Mouse (Mus musculus): ENCODE results near the gene Spty2d1. TPM values are rescaled to one million over a fixed set of nuclear protein-coding genes. Genes with fewer than 3 reads are reported as not detected.

Gene Spty2d1
- total RNA-seq (2014; rRNA removed) (8.8 and 10.7 TPM in 2 replicates), polyA plus RNA-seq (2015; fragmentation: Nextera tagmentation; extraction: Ambion mirVana) (3.8 and 4.7 TPM in 2 replicates)

DNA sequence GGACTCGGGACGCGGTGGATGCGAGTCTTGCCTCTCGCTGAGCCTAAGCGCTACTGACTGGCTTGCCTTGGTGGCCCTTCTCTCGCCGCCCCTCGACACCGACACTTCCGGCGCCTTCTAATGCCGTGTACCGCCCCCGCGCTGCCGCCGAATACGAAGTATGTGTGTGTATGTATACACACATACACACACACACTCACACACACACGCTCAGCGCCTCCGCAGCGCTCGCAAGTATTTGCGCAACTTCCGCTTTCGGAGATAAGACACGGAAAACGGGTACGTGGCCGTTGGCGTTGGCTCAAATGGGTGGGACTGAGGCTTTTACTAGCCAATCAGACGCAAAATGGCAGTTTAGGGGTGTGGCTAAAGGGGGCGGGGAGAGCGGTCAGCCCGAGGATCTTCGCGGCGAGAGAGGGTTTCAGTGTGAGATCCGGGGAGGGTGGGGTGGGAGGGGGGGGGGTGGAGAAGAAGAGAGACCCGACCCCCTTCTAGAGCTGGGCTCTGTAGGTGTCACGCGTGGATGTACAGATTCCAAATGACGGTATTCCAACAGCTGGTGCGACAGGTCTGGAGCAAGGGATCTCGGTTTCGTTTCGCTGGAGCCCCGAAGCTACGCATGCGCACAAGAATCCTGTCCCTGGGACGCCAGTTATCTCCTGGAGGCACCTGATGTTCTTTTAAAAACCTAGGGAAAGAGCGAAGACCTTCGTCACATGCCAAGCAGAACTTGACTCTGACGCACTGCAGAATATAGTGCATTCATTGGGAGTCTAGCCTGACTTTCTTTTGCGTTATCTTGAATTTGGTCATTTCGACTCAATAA is at the start of gene Spty2d1:
Gene Spty2d1, minus strand, starts transcription at position 244 of the 826 bp plus-strand sequence.
- peak; percentile 100 for DNase-seq (ENCODE audit: low spot score)
- no peaks in the 10 kb centered on the region for H3K9me3 ChIP-seq (ENCODE audit: low read length)
- peak; percentile 97 for ATAC-seq (ENCODE audit: low FRiP score)
- peak within 1 kb of the TSS; percentile 69 for H3K4me3 ChIP-seq (ENCODE audit: low read depth, low read length)
- no peak for TF ChIP-seq CTCF (IDR thresholded peaks at IDR 0.05)
- WGBS, result 1% methylated on average over 57 of the region's 57 CpGs
- H3K27ac ChIP-seq (ENCODE audit: low read depth, low read length), result peak within 1 kb of the TSS; percentile 84
- H3K27me3 ChIP-seq (ENCODE audit: insufficient read depth, low read length), result no peaks in the 10 kb centered on the region
- H3K36me3 ChIP-seq (ENCODE audit: insufficient read depth, low read length), result no peaks in the 10 kb centered on the region
- H3K4me1 ChIP-seq (ENCODE audit: insufficient read depth, low read length), result peaks cover 6% of the 10 kb centered on the region
- peak within 1 kb of the TSS; percentile 68 for H3K9ac ChIP-seq (replicated peaks; ENCODE audit: low read length, poor library complexity, severe bottlenecking)
- peak within 1 kb of the TSS; percentile 73 for H3K4me2 ChIP-seq (ENCODE audit: low read depth, low read length, poor library complexity, severe bottlenecking)

DNA sequence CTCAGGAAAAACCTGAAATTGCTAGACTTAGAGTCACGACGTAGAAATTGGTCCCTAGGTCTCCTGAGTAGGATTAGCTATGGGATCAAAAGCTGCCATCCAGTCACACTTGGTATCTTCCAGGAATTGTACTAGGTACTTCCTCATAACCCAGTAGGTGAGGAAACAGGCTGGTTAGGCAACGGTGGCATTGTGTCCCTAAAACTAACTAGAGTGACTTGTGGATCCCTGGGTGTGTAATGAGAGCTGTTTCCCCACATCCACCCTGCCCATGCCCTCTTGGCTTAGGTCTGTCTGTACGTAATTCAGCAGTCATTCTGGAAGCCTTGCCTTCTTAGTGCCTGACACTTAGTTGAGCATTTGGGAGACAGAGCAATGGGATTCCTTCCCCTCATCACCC is 48.1 kb upstream of the Spty2d1 start:
- 91% methylated on average over 4 of the region's 4 CpGs for WGBS
- H3K36me3 ChIP-seq (ENCODE audit: insufficient read depth, low read length), result peaks cover 7% of the 10 kb centered on the region; the same call in 1 of the 2 replicates
- H3K27ac ChIP-seq (ENCODE audit: low read depth, low read length), result no peak overlapping the region
- no peak for TF ChIP-seq CTCF (IDR thresholded peaks at IDR 0.05)
- H3K9ac ChIP-seq (replicated peaks; ENCODE audit: low read length, poor library complexity, severe bottlenecking), result no peak overlapping the region
- H3K27me3 ChIP-seq (ENCODE audit: insufficient read depth, low read length), result no peaks in the 10 kb centered on the region
- H3K4me3 ChIP-seq (ENCODE audit: low read depth, low read length), result no peak overlapping the region
- H3K4me2 ChIP-seq (ENCODE audit: low read depth, low read length, poor library complexity, severe bottlenecking), result no peak overlapping the region
- ATAC-seq (ENCODE audit: low FRiP score), result no peak
- H3K4me1 ChIP-seq (ENCODE audit: insufficient read depth, low read length), result peaks cover 6% of the 10 kb centered on the region; the same call in 1 of the 2 replicates
- DNase-seq (ENCODE audit: low spot score), result no peak
- no peaks in the 10 kb centered on the region for H3K9me3 ChIP-seq (ENCODE audit: low read length)

DNA sequence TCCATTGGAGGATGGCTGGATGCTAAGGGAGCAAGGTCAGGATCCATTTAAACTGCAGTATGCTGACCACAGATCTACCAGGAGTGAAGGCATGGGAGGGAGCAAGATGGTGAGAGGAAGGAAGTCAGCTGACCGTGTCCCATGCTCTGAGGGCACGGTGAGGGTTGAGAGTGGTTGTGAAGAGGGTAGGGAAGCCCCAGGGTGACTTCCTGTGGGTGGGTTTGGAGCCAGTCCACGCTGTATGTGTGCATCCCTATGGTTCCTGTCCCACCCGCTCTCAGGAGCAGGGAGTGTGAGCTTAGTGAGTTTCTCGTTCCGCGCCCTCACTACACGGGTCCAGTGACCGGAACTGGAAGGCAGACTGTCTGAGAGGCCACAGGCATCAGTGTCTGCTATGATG is 47.5 kb upstream of the Spty2d1 start:
- 92% methylated on average over 9 of the region's 9 CpGs for WGBS
- ATAC-seq (ENCODE audit: low FRiP score) (no peak), DNase-seq (ENCODE audit: low spot score) (no peak)
- Histone ChIP-seq H3K9me3 (ENCODE audit: low read length) (no peaks in the 10 kb centered on the region), H3K4me3 (ENCODE audit: low read depth, low read length) (no peak overlapping the region), H3K27ac (ENCODE audit: low read depth, low read length) (no peak overlapping the region), H3K27me3 (ENCODE audit: insufficient read depth, low read length) (no peaks in the 10 kb centered on the region), H3K4me2 (ENCODE audit: low read depth, low read length, poor library complexity, severe bottlenecking) (no peak overlapping the region), H3K9ac (replicated peaks; ENCODE audit: low read length, poor library complexity, severe bottlenecking) (no peak overlapping the region), H3K4me1 (ENCODE audit: insufficient read depth, low read length) (peaks cover 6% of the 10 kb centered on the region; the same call in 1 of the 2 replicates), H3K36me3 (ENCODE audit: insufficient read depth, low read length) (peaks cover 7% of the 10 kb centered on the region; the same call in 1 of the 2 replicates)
- TF ChIP-seq CTCF (IDR thresholded peaks at IDR 0.05), result no peak

DNA sequence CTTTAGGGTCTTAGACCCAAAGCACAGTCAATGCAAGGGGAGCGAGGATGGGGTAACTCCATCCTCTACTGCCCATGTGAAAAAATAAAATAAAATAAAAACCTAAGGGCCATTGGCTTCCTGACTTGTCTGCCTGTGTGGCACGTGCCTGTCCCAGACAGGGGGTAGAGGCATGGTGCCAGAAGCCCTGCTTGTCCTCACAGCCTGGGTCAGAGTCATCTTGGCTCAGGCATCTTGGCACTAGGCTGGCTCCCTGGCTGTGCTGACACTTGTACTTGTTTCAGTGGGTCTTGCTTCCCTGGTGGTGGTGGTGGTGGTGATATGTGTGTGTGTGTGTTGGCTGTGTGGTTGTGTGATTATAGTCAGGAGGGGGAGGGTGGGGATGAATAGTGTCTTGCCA is 46.5 kb upstream of the Spty2d1 start:
- ATAC-seq (ENCODE audit: low FRiP score) (no peak), DNase-seq (ENCODE audit: low spot score) (no peak)
- no peak overlapping the region for H3K9ac ChIP-seq (replicated peaks; ENCODE audit: low read length, poor library complexity, severe bottlenecking)
- no peaks in the 10 kb centered on the region for H3K27me3 ChIP-seq (ENCODE audit: insufficient read depth, low read length)
- H3K4me1 ChIP-seq (ENCODE audit: insufficient read depth, low read length), result peaks cover 9% of the 10 kb centered on the region; the same call in 1 of the 2 replicates
- H3K9me3 ChIP-seq (ENCODE audit: low read length), result no peaks in the 10 kb centered on the region
- H3K4me3 ChIP-seq (ENCODE audit: low read depth, low read length), result no peak overlapping the region
- TF ChIP-seq CTCF (IDR thresholded peaks at IDR 0.05), result no peak
- 55% methylated on average over 2 of the region's 2 CpGs for WGBS
- no peak overlapping the region for H3K27ac ChIP-seq (ENCODE audit: low read depth, low read length)
- H3K4me2 ChIP-seq (ENCODE audit: low read depth, low read length, poor library complexity, severe bottlenecking), result no peak overlapping the region
- H3K36me3 ChIP-seq (ENCODE audit: insufficient read depth, low read length), result peaks cover 7% of the 10 kb centered on the region; the same call in 1 of the 2 replicates

DNA sequence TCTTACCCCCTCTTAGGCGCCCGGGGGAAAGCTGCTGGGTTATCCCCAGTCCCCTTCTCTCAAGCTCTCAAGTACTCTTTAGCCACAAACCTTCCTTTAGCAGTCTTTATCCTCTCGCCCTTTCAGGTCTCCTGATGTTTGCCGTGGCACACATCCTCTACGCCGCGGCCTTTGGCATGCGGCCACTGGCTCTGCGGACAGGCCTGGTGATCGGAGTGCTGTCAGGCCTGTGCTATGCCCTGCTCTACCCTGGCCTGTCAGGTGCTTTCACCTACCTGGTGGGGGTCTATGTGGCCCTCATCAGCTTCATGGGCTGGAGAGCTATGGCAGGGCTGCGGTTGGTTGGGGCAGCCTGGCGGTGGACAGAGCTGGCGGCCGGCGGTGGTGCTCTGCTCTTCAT is 45.1 kb upstream of the Spty2d1 start:
- H3K9me3 ChIP-seq (ENCODE audit: low read length), result no peaks in the 10 kb centered on the region
- peaks cover 7% of the 10 kb centered on the region; the same call in 1 of the 2 replicates for H3K36me3 ChIP-seq (ENCODE audit: insufficient read depth, low read length)
- no peak overlapping the region for H3K4me2 ChIP-seq (ENCODE audit: low read depth, low read length, poor library complexity, severe bottlenecking)
- H3K27me3 ChIP-seq (ENCODE audit: insufficient read depth, low read length), result no peaks in the 10 kb centered on the region
- WGBS, result 93% methylated on average over 15 of the region's 15 CpGs
- DNase-seq (ENCODE audit: low spot score), result no peak
- no peak for TF ChIP-seq CTCF (IDR thresholded peaks at IDR 0.05)
- no peak for ATAC-seq (ENCODE audit: low FRiP score)
- no peak overlapping the region for H3K27ac ChIP-seq (ENCODE audit: low read depth, low read length)
- no peak overlapping the region for H3K9ac ChIP-seq (replicated peaks; ENCODE audit: low read length, poor library complexity, severe bottlenecking)
- peaks cover 9% of the 10 kb centered on the region; the same call in 1 of the 2 replicates for H3K4me1 ChIP-seq (ENCODE audit: insufficient read depth, low read length)
- H3K4me3 ChIP-seq (ENCODE audit: low read depth, low read length), result no peak overlapping the region

- Histone ChIP-seq H3K4me1 (ENCODE audit: insufficient read depth, low read length) (peaks cover 9% of the 10 kb centered on the region; the same call in 1 of the 2 replicates), H3K4me3 (ENCODE audit: low read depth, low read length) (no peak overlapping the region), H3K27me3 (ENCODE audit: insufficient read depth, low read length) (no peaks in the 10 kb centered on the region), H3K27ac (ENCODE audit: low read depth, low read length) (no peak overlapping the region), H3K36me3 (ENCODE audit: insufficient read depth, low read length) (peaks cover 7% of the 10 kb centered on the region; the same call in 1 of the 2 replicates), H3K4me2 (ENCODE audit: low read depth, low read length, poor library complexity, severe bottlenecking) (peak overlapping the region; percentile 81; the same call in 1 of the 2 replicates), H3K9me3 (ENCODE audit: low read length) (no peaks in the 10 kb centered on the region), H3K9ac (replicated peaks; ENCODE audit: low read length, poor library complexity, severe bottlenecking) (no peak overlapping the region)
- WGBS, result 33% methylated on average over 3 of the region's 3 CpGs
- TF ChIP-seq CTCF (IDR thresholded peaks at IDR 0.05), result no peak
- ATAC-seq (ENCODE audit: low FRiP score) (no peak), DNase-seq (ENCODE audit: low spot score) (peak; percentile 14)
Measured at GRCm38 (mm10) chr7:47052276-47052675, 44.1 kb upstream of the Spty2d1 start.

All from midbrain, postnatal 0 days (tissue).